Mouse (Mus musculus) lung, postnatal 0 days (tissue): ENCODE measurements around the gene Hcar1. TPM values are rescaled to one million over a fixed set of nuclear protein-coding genes. Genes with fewer than 3 reads are reported as not detected.
A peak's percentile ranks its signal among the peaks of the same experiment; 100 is the strongest.

Experiments used
- ATAC-seq: fragments of 200-750 bp; cut with Nextera tagmentation; 2 replicates; pipeline ENCODE4 v1.8.0; 2017; ENCODE audit warnings: moderate library complexity
- DNase-seq: peaks from one replicate; pipeline ENCODE4 v3.0.0-alpha.2; 2016; ENCODE audit warnings: low spot score
- H3K27ac ChIP-seq: fragments of 300-500 bp; sonication (generic); 2 replicates; pipeline ENCODE4 v1.5.1; 2014; ENCODE audit warnings: antibody characterized with exemption, mild to moderate bottlenecking, low read length, mixed read lengths
- H3K27me3 ChIP-seq: fragments of 300-500 bp; sonication (generic); replicated peaks from 2 replicates; pipeline ENCODE4 v1.6.1; 2014; ENCODE audit warnings: low read length, mixed read lengths; ENCODE audit not compliant: insufficient read depth
- H3K36me3 ChIP-seq: fragments of 300-500 bp; sonication (generic); 2 replicates; pipeline ENCODE4 v1.6.1; 2014; ENCODE audit warnings: low read length, mixed read lengths; ENCODE audit not compliant: insufficient read depth
- H3K4me1 ChIP-seq: fragments of 300-500 bp; sonication (generic); 2 replicates; pipeline ENCODE4 v1.6.1; 2014; ENCODE audit warnings: antibody characterized with exemption, low read depth, low read length, mixed read lengths; ENCODE audit not compliant: insufficient read depth
- H3K4me2 ChIP-seq: fragments of 300-500 bp; sonication (generic); replicated peaks from 2 replicates; pipeline ENCODE4 v1.6.1; 2014; ENCODE audit warnings: low read depth, mild to moderate bottlenecking, low read length, moderate library complexity, mixed read lengths
- H3K4me3 ChIP-seq: fragments of 300-500 bp; sonication (generic); 2 replicates; pipeline ENCODE4 v1.5.1; 2014; ENCODE audit warnings: low read depth, low read length
- H3K9ac ChIP-seq: fragments of 300-500 bp; sonication (generic); replicated peaks from 2 replicates; pipeline ENCODE4 v1.6.1; 2014; ENCODE audit warnings: low read depth, mild to moderate bottlenecking
- H3K9me3 ChIP-seq: fragments of 300-500 bp; sonication (generic); 2 replicates; pipeline ENCODE4 v1.6.1; 2016; ENCODE audit warnings: low read length, mixed read lengths
- CTCF ChIP-seq: IDR thresholded peaks from 2 replicates; pipeline ENCODE4 v1.5.1; 2016; ENCODE audit warnings: antibody characterized with exemption, mild to moderate bottlenecking
- EP300 ChIP-seq: IDR thresholded peaks from 2 replicates; pipeline ENCODE4 v1.6.1; 2016; ENCODE audit warnings: antibody characterized with exemption, mild to moderate bottlenecking, control low read depth
- WGBS: fragments of 180-500 bp; shearing (Covaris S2); extraction: QIAGEN DNeasy Blood & Tissue Kit; methylation state at CpG from one replicate; pipeline ENCODE4 v1.1.7; 2014; 5-methylcytosine and 5-hydroxymethylcytosine counted together
- polyA plus RNA-seq: library from polyadenylated mRNA; unstranded; fragments of >200 nt; fragmentation: Nextera tagmentation; extraction: Ambion mirVana; gene quantifications from 2 replicates; pipeline ENCODE4 v1.2.1, GENCODE M21; 2015

Gene Hcar1
- polyA plus RNA-seq, 1 experiment from 2014 or later: 0.53 TPM

DNA sequence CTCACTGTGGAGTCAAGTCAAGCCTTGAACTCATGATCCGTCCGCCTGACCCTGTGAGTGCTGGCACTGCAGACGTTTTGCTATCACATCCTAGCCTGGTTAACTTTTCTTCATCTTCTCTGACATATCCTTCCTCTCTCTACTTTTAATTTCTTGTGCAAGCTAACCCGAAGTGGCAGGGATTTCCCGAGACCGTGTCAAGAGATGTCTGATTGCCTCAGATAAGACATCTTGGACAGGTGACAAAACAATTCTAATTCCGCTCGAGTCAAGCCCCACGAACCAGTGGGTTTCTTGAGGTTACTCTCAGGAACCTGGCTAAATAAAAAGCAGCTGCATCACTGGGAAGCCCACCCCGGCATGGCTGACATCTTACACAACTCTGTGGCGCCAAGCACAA is 21.0 kb downstream of the Hcar1 start:
- Histone ChIP-seq H3K4me1 (no peaks in the 10 kb centered on the region), H3K9me3 (no peaks in the 10 kb centered on the region), H3K27me3 (no peaks in the 10 kb centered on the region), H3K4me2 (no peak overlapping the region), H3K36me3 (no peaks in the 10 kb centered on the region), H3K4me3 (no peak overlapping the region), H3K9ac (no peak overlapping the region), H3K27ac (no peak overlapping the region)
- TF ChIP-seq EP300: no peak
- TF ChIP-seq CTCF: no peak
- no peak for ATAC-seq
- 53% methylated on average over 11 of the region's 11 CpGs for WGBS
- no peak for DNase-seq

DNA sequence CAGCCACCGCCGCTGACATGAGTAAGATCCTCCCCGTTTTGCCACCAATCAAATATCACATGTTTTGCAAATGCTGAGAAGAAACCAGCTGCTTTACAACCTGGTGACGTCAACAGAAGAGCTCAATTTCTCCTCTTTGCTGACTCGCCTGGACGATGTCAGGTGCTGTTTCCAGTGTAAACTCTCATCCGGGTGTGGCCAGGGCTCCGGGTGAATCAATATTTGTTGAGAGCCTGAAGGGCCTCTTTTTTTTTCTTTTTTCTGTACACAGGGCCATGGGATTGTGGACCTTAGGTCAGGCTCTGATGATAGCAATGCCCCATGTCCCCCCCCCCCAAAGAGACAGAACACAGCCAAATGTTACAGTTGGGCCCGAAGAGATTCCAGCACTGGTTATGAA is 25.3 kb downstream of the Hcar1 start:
- no peaks in the 10 kb centered on the region for H3K27me3 ChIP-seq
- peak; percentile 65 for DNase-seq
- no peak overlapping the region for H3K4me3 ChIP-seq
- peak; percentile 53 for ATAC-seq
- H3K36me3 ChIP-seq: no peaks in the 10 kb centered on the region
- WGBS: 50% methylated on average over 9 of the region's 9 CpGs
- no peaks in the 10 kb centered on the region for H3K9me3 ChIP-seq
- no peak overlapping the region for H3K27ac ChIP-seq
- H3K9ac ChIP-seq: no peak overlapping the region
- TF ChIP-seq EP300: no peak
- no peak for TF ChIP-seq CTCF
- H3K4me1 ChIP-seq: no peaks in the 10 kb centered on the region
- H3K4me2 ChIP-seq: no peak overlapping the region

DNA sequence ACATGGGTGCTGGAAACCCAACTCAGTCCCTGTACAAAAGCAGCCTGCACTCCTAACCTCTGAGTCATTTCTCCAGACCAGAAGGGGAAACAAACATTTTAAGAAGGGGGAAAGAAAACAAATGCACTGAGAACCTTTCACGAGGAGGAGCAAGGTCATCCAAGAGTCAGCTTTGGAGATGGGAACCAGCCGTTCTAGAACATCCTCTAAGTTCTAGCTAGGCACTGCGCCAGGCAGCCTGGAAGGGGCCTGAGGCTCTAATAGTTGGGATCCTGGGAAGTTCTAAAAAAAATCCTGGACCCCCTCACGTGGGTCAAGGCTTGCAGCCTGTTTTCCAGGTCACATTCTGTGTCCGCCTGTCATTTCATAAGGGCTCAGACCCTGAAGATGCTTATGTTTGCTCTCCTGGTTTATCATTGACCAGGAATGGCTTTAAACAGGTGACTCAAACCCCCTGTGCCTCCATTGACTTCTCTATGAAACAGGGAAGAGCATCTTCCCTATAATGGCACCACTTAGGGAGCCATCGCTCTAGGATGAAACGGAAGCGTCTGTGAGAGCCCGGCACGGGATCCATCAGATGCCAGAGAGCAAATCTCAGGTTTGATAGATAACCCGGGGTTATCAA is 25.8 kb downstream of the Hcar1 start:
- Histone ChIP-seq H3K27me3 (no peaks in the 10 kb centered on the region), H3K9me3 (no peaks in the 10 kb centered on the region), H3K27ac (no peak overlapping the region), H3K4me2 (no peak overlapping the region), H3K4me1 (no peaks in the 10 kb centered on the region), H3K4me3 (no peak overlapping the region), H3K36me3 (no peaks in the 10 kb centered on the region), H3K9ac (no peak overlapping the region)
- 53% methylated on average over 11 of the region's 11 CpGs for WGBS
- TF ChIP-seq CTCF: no peak
- no peak for TF ChIP-seq EP300
- DNase-seq (no peak), ATAC-seq (no peak)

DNA sequence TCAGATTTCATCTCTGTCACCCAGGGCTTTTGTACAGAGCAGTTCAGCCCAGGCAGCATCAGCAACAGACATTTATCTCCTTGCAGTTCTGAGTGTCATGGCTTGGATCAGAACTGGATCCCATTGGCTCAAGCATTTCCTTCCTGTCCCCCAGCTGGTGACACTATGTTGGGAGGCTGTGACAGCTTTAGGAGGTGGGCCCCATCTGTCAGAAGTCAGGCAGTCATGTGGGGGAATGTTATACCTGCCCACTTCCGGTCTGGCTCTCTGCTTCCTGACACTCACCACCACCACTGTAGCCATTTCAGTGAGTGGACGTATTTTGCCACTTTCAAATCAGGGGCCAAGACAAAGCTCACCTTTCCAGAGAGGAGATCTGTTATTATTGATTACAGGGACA is 28.4 kb downstream of the Hcar1 start:
- H3K36me3 ChIP-seq: no peaks in the 10 kb centered on the region
- H3K4me2 ChIP-seq: no peak overlapping the region
- H3K27ac ChIP-seq: no peak overlapping the region
- no peak for ATAC-seq
- no peaks in the 10 kb centered on the region for H3K9me3 ChIP-seq
- H3K4me1 ChIP-seq: no peaks in the 10 kb centered on the region
- DNase-seq: no peak
- H3K9ac ChIP-seq: no peak overlapping the region
- WGBS: 15% methylated on average over 2 of the region's 2 CpGs
- H3K27me3 ChIP-seq: no peaks in the 10 kb centered on the region
- H3K4me3 ChIP-seq: no peak overlapping the region
- TF ChIP-seq CTCF: no peak
- TF ChIP-seq EP300: no peak

DNA sequence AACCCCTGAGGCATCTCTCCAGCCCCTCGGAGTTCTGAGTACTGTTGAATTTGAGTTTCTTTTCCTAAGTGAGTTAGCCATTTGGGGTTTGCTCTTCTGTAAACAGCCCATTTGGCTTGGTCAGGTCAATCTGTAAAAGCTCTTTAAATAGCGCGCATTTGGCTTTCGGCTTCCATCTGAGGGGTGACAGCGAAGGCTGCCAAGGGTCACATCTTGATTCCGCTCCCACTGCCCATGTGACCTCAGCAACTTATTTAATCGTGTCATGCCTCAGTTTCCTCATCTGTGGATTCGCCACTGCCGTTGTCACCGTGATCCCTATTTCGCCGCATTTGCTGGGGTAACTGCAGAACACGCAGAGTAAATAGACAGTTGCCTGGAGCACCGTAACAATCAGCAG is 35.5 kb downstream of the Hcar1 start:
- DNase-seq: no peak
- H3K4me1 ChIP-seq: no peaks in the 10 kb centered on the region
- H3K27me3 ChIP-seq: no peaks in the 10 kb centered on the region
- no peak for ATAC-seq
- no peaks in the 10 kb centered on the region for H3K36me3 ChIP-seq
- no peak overlapping the region for H3K9ac ChIP-seq
- no peak overlapping the region for H3K4me3 ChIP-seq
- no peaks in the 10 kb centered on the region for H3K9me3 ChIP-seq
- no peak overlapping the region for H3K4me2 ChIP-seq
- H3K27ac ChIP-seq: no peak overlapping the region
- TF ChIP-seq EP300 (no peak), CTCF (no peak)
- 87% methylated on average over 14 of the region's 14 CpGs for WGBS

DNA sequence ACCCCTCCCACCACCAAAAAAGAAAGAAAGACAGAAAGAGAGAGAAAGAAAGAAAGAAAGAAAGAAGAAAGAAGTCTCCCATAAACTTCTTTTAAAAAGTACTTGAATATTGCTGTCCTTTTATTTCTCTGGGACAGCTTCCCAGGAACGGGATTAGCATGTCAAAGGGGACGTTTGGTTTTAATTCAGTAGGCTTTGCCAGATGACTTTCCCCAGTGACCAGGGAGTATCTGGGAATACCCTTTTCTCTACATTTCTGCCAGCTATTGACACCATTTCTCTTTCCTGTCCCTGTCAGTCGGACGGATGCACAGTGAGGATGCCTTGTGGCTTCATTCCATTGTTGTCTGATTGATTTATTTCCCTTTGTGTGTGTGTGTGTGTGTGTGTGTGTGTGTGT is 36.0 kb downstream of the Hcar1 start:
- no peaks in the 10 kb centered on the region for H3K4me1 ChIP-seq
- no peak overlapping the region for H3K4me2 ChIP-seq
- 52% methylated on average over 4 of the region's 4 CpGs for WGBS
- H3K27ac ChIP-seq: no peak overlapping the region
- DNase-seq: no peak
- no peak for ATAC-seq
- H3K9me3 ChIP-seq: no peaks in the 10 kb centered on the region
- no peak overlapping the region for H3K4me3 ChIP-seq
- TF ChIP-seq CTCF (no peak), EP300 (no peak)
- H3K27me3 ChIP-seq: no peaks in the 10 kb centered on the region
- H3K9ac ChIP-seq: no peak overlapping the region
- no peaks in the 10 kb centered on the region for H3K36me3 ChIP-seq

DNA sequence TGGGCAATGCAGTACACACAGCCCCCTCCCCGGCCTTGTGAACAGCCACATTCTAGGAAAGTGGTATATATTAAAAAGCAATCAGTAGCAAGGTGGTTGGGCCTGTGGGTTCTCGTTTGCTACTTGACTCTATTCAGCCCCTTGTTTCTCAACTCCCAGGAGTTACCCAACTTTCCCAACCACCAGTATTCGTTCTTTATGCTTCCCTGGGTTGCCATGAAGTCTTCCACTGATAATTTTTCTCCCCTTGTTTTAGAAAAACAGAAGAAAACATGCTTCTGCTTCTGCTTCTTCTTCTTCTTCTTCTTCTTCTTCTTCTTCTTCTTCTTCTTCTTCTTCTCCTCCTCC is 36.9 kb downstream of the Hcar1 start:
- Histone ChIP-seq H3K4me2 (no peak overlapping the region), H3K27ac (no peak overlapping the region), H3K9me3 (no peaks in the 10 kb centered on the region), H3K4me3 (no peak overlapping the region), H3K27me3 (no peaks in the 10 kb centered on the region), H3K4me1 (no peaks in the 10 kb centered on the region), H3K36me3 (no peaks in the 10 kb centered on the region), H3K9ac (no peak overlapping the region)
- DNase-seq (no peak), ATAC-seq (no peak)
- no peak for TF ChIP-seq EP300
- no peak for TF ChIP-seq CTCF
- WGBS: 57% methylated on average over 3 of the region's 3 CpGs
